Mouse (Mus musculus) MEL (cell line): ENCODE data around the gene Pecam1. TPM values are rescaled to one million over a fixed set of nuclear protein-coding genes. Genes with fewer than 3 reads are reported as not detected.

ENCODE experiments used
- DNase-seq: peaks from one replicate; pipeline ENCODE4 v3.0.0; 2011; ENCODE audit warnings: low read depth, low spot score
- H3K27ac ChIP-seq: 2 replicates; pipeline ENCODE4 v1.5.1; 2012; ENCODE audit warnings: low read depth, mild to moderate bottlenecking, control low read depth, low read length, moderate library complexity; ENCODE audit not compliant: control insufficient read depth
- H3K27me3 ChIP-seq, 2 experiments: fragments of 150-350 bp in 1 of 2; sonication (generic) in 1 of 2; 2 replicates each; pipeline ENCODE4 v1.6.1; 2012; ENCODE audit warnings: low read length in 2 of 2, mild to moderate bottlenecking in 2 of 2, improper control_type of control experiment in 1 of 2, moderate library complexity in 1 of 2; ENCODE audit not compliant: insufficient read depth in 2 of 2, control insufficient read depth in 1 of 2
- H3K36me3 ChIP-seq, 2 experiments: 2 replicates each; pipeline ENCODE4 v1.6.1; 2012 to 2014; ENCODE audit warnings: low read length in 2 of 2, improper control_type of control experiment in 1 of 2, inconsistent platforms in 1 of 2, mild to moderate bottlenecking in 1 of 2; ENCODE audit not compliant: insufficient read depth in 2 of 2, control insufficient read depth in 1 of 2
- H3K4me1 ChIP-seq, 2 experiments: fragments of 150-350 bp in 1 of 2; sonication (generic) in 1 of 2; 2 replicates each; pipeline ENCODE4 v1.6.1; 2012; ENCODE audit warnings: low read length in 2 of 2, improper control_type of control experiment in 1 of 2, mild to moderate bottlenecking in 1 of 2; ENCODE audit not compliant: insufficient read depth in 2 of 2, control insufficient read depth in 1 of 2
- H3K4me3 ChIP-seq, 2 experiments: fragments of 150-350 bp in 1 of 2; sonication (generic) in 1 of 2; 2 replicates each; pipeline ENCODE4 v1.5.1; 2012; ENCODE audit warnings: low read depth in 2 of 2, low read length in 2 of 2, mild to moderate bottlenecking in 2 of 2, moderate library complexity in 2 of 2, control low read depth in 1 of 2, improper control_type of control experiment in 1 of 2; ENCODE audit not compliant: control insufficient read depth in 1 of 2, insufficient read depth in 1 of 2
- H3K79me2 ChIP-seq: 2 replicates; pipeline ENCODE4 v1.6.1; 2012; ENCODE audit warnings: mild to moderate bottlenecking, low read length, moderate library complexity; ENCODE audit not compliant: control insufficient read depth, poor library complexity, insufficient read depth
- H3K9ac ChIP-seq: 2 replicates; pipeline ENCODE4 v1.6.1; 2012; ENCODE audit warnings: low read depth, mild to moderate bottlenecking, control low read depth, low read length, moderate library complexity; ENCODE audit not compliant: control insufficient read depth, poor library complexity, severe bottlenecking
- H3K9me3 ChIP-seq: fragments of 150-350 bp; sonication (generic); replicated peaks from 2 replicates; pipeline ENCODE4 v1.6.1; 2012; ENCODE audit warnings: mild to moderate bottlenecking, low read length, improper control_type of control experiment, moderate library complexity; ENCODE audit not compliant: insufficient read depth
- CHD1 ChIP-seq: IDR thresholded peaks from 2 replicates; pipeline ENCODE4 v1.6.1; 2012; ENCODE audit warnings: low read depth, mild to moderate bottlenecking, inconsistent platforms, low read length, improper control_type of control experiment
- CHD2 ChIP-seq: IDR thresholded peaks from 2 replicates; pipeline ENCODE4 v1.6.1; 2011; ENCODE audit warnings: low read length, improper control_type of control experiment
- ETS1 ChIP-seq: IDR thresholded peaks from 2 replicates; pipeline ENCODE4 v1.6.1; 2012; ENCODE audit warnings: low read depth, mild to moderate bottlenecking, inconsistent platforms, low read length, improper control_type of control experiment, moderate library complexity
- GABPA ChIP-seq: IDR thresholded peaks from 2 replicates; pipeline ENCODE4 v1.6.1; 2012; ENCODE audit warnings: low read depth, mild to moderate bottlenecking, inconsistent platforms, low read length, improper control_type of control experiment, moderate library complexity
- GATA1 ChIP-seq: IDR thresholded peaks from 2 replicates; pipeline ENCODE4 v1.6.1; 2011; ENCODE audit warnings: low read depth, low read length, improper control_type of control experiment
- HCFC1 ChIP-seq: IDR thresholded peaks from 2 replicates; pipeline ENCODE4 v1.6.1; 2012; ENCODE audit warnings: low read depth, mild to moderate bottlenecking, inconsistent platforms, low read length, improper control_type of control experiment, moderate library complexity
- JUND ChIP-seq: IDR thresholded peaks from 2 replicates; pipeline ENCODE4 v1.6.1; 2011; ENCODE audit warnings: low read depth, mild to moderate bottlenecking, improper control_type of control experiment, low read length
- KAT2A ChIP-seq: conservative IDR thresholded peaks from 2 replicates; pipeline ENCODE4 v1.6.1; 2012; ENCODE audit warnings: low read depth, low read length, improper control_type of control experiment, inconsistent platforms
- MAFK ChIP-seq: IDR thresholded peaks from 2 replicates; pipeline ENCODE4 v1.6.1; 2011; ENCODE audit warnings: low read depth, mild to moderate bottlenecking, low read length, improper control_type of control experiment, borderline replicate concordance
- MAX ChIP-seq: IDR thresholded peaks from 2 replicates; pipeline ENCODE4 v1.6.1; 2011; ENCODE audit warnings: low read length, improper control_type of control experiment
- MEF2A ChIP-seq: IDR thresholded peaks from 2 replicates; pipeline ENCODE4 v1.6.1; 2014; ENCODE audit warnings: low read depth, mild to moderate bottlenecking, inconsistent platforms, low read length, improper control_type of control experiment; ENCODE audit not compliant: poor library complexity, insufficient replicate concordance, severe bottlenecking; ENCODE audit errors: extremely low read depth
- MXI1 ChIP-seq: IDR thresholded peaks from 2 replicates; pipeline ENCODE4 v1.6.1; 2011; ENCODE audit warnings: mild to moderate bottlenecking, low read depth, low read length, improper control_type of control experiment
- MYB ChIP-seq: IDR thresholded peaks from 2 replicates; pipeline ENCODE4 v1.6.1; 2011; ENCODE audit warnings: mild to moderate bottlenecking, low read depth, low read length, improper control_type of control experiment
- NELFE ChIP-seq: IDR thresholded peaks from 2 replicates; pipeline ENCODE4 v1.6.1; 2011; ENCODE audit warnings: low read depth, low read length, improper control_type of control experiment
- POLR2AphosphoS2 ChIP-seq: IDR thresholded peaks from 2 replicates; pipeline ENCODE4 v1.6.1; 2011; ENCODE audit warnings: low read length, improper control_type of control experiment
- RAD21 ChIP-seq: IDR thresholded peaks from 2 replicates; pipeline ENCODE4 v1.6.1; 2011; ENCODE audit warnings: mild to moderate bottlenecking, low read depth, low read length, improper control_type of control experiment
- SIN3A ChIP-seq: IDR thresholded peaks from 2 replicates; pipeline ENCODE4 v1.6.1; 2012; ENCODE audit warnings: low read length, improper control_type of control experiment, inconsistent platforms
- TAL1 ChIP-seq: IDR thresholded peaks from 2 replicates; pipeline ENCODE4 v1.6.1; 2012; ENCODE audit warnings: mild to moderate bottlenecking, inconsistent platforms, low read length, moderate library complexity, mixed read lengths
- TCF12 ChIP-seq: IDR thresholded peaks from 2 replicates; pipeline ENCODE4 v1.6.1; 2014; ENCODE audit warnings: low read depth, mild to moderate bottlenecking, inconsistent platforms, low read length, improper control_type of control experiment, moderate library complexity
- UBTF ChIP-seq: IDR thresholded peaks from 2 replicates; pipeline ENCODE4 v1.6.1; 2012; ENCODE audit warnings: low read depth, mild to moderate bottlenecking, inconsistent platforms, low read length, improper control_type of control experiment, moderate library complexity, borderline replicate concordance; ENCODE audit not compliant: insufficient read depth
- USF2 ChIP-seq, 2 experiments: IDR thresholded peaks; 2 replicates each; pipeline ENCODE4 v1.6.1; 2011 to 2012; ENCODE audit warnings: improper control_type of control experiment in 2 of 2, low read length in 2 of 2, borderline replicate concordance in 1 of 2, inconsistent platforms in 1 of 2, low read depth in 1 of 2, mild to moderate bottlenecking in 1 of 2; ENCODE audit not compliant: insufficient read depth in 1 of 2
- ZC3H11A ChIP-seq: IDR thresholded peaks from 2 replicates; pipeline ENCODE4 v1.6.1; 2012; ENCODE audit warnings: low read depth, mild to moderate bottlenecking, inconsistent platforms, low read length, improper control_type of control experiment
- ZNF384 ChIP-seq: IDR thresholded peaks from 2 replicates; pipeline ENCODE4 v1.6.1; 2012; ENCODE audit warnings: low read depth, mild to moderate bottlenecking, inconsistent platforms, low read length, improper control_type of control experiment
- polyA plus RNA-seq, 2 experiments: library from polyadenylated mRNA; stranded (reverse) in 1 of 2; unstranded in 1 of 2; fragments of >175 nt in 1 of 2; fragments of >200 nt in 1 of 2; gene quantifications; 2 replicates each; pipeline versions ENCODE4 v1.2.1 to v1.2.4; 2012; ENCODE audit warnings: low replicate concordance in 2 of 2, low read depth in 1 of 2; ENCODE audit not compliant: insufficient read length in 2 of 2, insufficient read depth in 1 of 2, missing spikeins in 1 of 2
- total RNA-seq: library from RNA; depleted of rRNA; stranded (reverse); fragments of 300-350 nt; gene quantifications from 2 replicates; pipeline ENCODE4 v1.2.3, GENCODE M21; 2012

Pecam1 gene
- total and polyA plus RNA-seq, 3 experiments, result 0.12 to 0.14 TPM; not detected in 1

DNA sequence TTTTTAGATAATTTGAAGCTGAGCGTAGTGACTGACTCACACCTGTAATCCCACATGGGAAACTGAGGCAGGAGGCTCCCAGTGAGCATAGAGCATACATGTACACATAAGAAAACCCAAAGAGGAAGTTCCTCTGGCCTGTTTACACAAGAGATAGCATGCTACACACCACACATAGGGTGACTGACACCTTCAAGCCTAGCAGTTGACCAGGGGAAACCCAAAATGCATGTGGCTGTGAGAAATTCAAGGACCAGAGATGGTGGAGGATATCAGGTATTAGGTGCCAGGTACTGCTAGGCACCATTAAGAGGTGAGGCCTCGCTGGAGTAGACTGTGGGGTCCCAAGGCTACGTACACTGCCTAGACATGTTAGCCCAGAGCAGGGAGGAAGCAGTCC, 47.8 kb downstream of the Pecam1 start:
- Histone ChIP-seq H3K27ac (no peak overlapping the region), H3K9me3 (no peaks in the 10 kb centered on the region), H3K27me3 (peaks cover 1 to 8% of the 10 kb centered on the region in 2 experiments; a peak in 3 of 4 replicates), H3K36me3 (no peaks in the 10 kb centered on the region), H3K9ac (no peak overlapping the region), H3K79me2 (no peaks in the 10 kb centered on the region)
- TF ChIP-seq MAX, result no peak
- no peak for TF ChIP-seq CHD1
- TF ChIP-seq HCFC1, result no peak
- no peak for TF ChIP-seq ETS1
- no peak for TF ChIP-seq TAL1
- no peak for TF ChIP-seq RAD21
- TF ChIP-seq GATA1, result 0 out of 2 replicates have a peak, but pooled peaks have one; percentile 8
- TF ChIP-seq, all 39 proteins: peak for 1
- Histone ChIP-seq H3K4me1 (no peaks in the 10 kb centered on the region), H3K4me3 (no peak overlapping the region)
- peak; percentile 36 for DNase-seq

- Histone ChIP-seq H3K27me3 (peaks cover 0 to 8% of the 10 kb centered on the region in 2 experiments; a peak in 3 of 4 replicates), H3K4me1 (no peaks in the 10 kb centered on the region), H3K9ac (no peak overlapping the region), H3K9me3 (no peaks in the 10 kb centered on the region), H3K36me3 (no peaks in the 10 kb centered on the region), H3K79me2 (no peaks in the 10 kb centered on the region), H3K4me3 (no peak overlapping the region), H3K27ac (no peak overlapping the region)
- no peak for TF ChIP-seq NELFE
- DNase-seq, result no peak
These were observed 48.8 kb downstream of the Pecam1 start for GRCm38 (mm10) chr11:106701589-106701988.

DNA sequence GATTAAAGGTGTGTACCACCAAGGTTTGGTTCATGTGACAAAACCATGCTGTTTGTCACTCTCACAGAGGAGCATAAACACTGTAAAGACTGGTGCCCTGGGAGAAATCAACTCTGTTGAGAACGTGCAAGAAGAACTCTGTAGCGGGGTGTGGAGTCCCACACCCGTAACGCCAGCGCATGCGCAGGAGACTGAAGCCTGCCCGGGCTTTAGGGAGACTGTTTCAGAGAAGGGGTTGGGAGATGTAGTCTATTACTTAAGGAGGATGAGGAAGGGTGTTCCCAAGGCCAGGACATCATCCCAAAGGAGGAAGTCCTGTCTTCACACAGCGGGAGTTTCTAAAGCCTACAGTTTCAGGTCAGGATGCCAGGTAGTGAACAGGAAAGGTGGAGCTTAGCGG, 51.3 kb downstream of the Pecam1 start:
- Histone ChIP-seq H3K4me1 (peaks cover 0 to 10% of the 10 kb centered on the region in 2 experiments; a peak in 2 of 4 replicates), H3K27ac (no peak overlapping the region), H3K27me3 (peaks cover 0 to 4% of the 10 kb centered on the region in 2 experiments; a peak in 2 of 4 replicates)
- no peak for DNase-seq
- TF ChIP-seq SIN3A (no peak), KAT2A (no peak), TAL1 (no peak), MEF2A (no peak), MAFK (no peak), POLR2AphosphoS2 (no peak), MYB (no peak), RAD21 (no peak), NELFE (no peak), USF2 (IDR thresholded peaks at IDR 0.05; ENCODE audit: borderline replicate concordance in 1 of 2, insufficient read depth in 1 of 2, low read depth in 1 of 2, low read length in 2 of 2) (no peak), CHD2 (no peak), UBTF (no peak), GABPA (no peak), ZC3H11A (no peak), JUND (no peak), MXI1 (no peak), ZNF384 (no peak), TCF12 (no peak)
- TF ChIP-seq, all 39 proteins: peak for 0
- Histone ChIP-seq H3K36me3 (no peaks in the 10 kb centered on the region), H3K4me3 (no peak overlapping the region), H3K9me3 (no peaks in the 10 kb centered on the region), H3K79me2 (no peaks in the 10 kb centered on the region), H3K9ac (no peak overlapping the region)
